Mouse (Mus musculus): ENCODE measurements around the gene Epor. TPM values are rescaled to one million over a fixed set of nuclear protein-coding genes. Genes with fewer than 3 reads are reported as not detected.
A peak's percentile ranks its signal among the peaks of the same experiment; 100 is the strongest.

Epor gene
- polyA plus RNA-seq, 1 experiment from 2014 or later: 6.4 TPM

DNA sequence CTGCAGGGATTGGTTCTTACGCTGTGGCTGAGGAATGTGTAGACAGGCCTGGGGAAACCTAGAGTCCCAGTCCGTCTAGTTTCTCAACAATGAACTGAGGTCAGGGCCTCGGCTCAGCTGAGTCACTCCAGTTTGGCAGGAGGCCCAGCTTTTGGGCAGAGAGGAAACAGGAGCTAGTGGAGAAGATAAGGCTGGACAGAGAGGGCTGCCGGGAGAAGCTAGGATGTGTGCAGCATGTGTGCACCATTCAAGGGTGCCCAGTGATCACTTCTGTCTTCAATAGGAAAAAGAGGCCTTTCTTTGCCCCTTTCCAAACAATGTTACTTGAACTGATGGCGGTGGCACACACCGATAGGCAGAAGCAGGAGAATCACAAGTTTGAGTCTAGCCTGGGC is 39.2 kb downstream of the Epor start:
- H3K36me3 ChIP-seq (ENCODE audit: control insufficient read depth, insufficient read depth, low read length): peaks cover 3% of the 10 kb centered on the region; the same call in 1 of the 2 replicates
- H3K4me3 ChIP-seq (ENCODE audit: low read length): no peak overlapping the region
- no peak overlapping the region for H3K27ac ChIP-seq (ENCODE audit: low read length)
- H3K4me1 ChIP-seq (ENCODE audit: control insufficient read depth, insufficient read depth, low read length): peaks cover 8% of the 10 kb centered on the region
- 52% methylated on average over 6 of the region's 6 CpGs for WGBS
- peak; percentile 36 for ATAC-seq
- H3K9ac ChIP-seq (ENCODE audit: low read depth, low read length): 0 out of 2 replicates have a peak overlapping the region, but pooled peaks have one; percentile 8
- H3K9me3 ChIP-seq (ENCODE audit: control insufficient read depth, low read length): no peaks in the 10 kb centered on the region
- H3K4me2 ChIP-seq (ENCODE audit: low read depth, low read length): no peak overlapping the region
- H3K27me3 ChIP-seq (replicated peaks; ENCODE audit: control insufficient read depth, insufficient read depth, low read length): no peaks in the 10 kb centered on the region

DNA sequence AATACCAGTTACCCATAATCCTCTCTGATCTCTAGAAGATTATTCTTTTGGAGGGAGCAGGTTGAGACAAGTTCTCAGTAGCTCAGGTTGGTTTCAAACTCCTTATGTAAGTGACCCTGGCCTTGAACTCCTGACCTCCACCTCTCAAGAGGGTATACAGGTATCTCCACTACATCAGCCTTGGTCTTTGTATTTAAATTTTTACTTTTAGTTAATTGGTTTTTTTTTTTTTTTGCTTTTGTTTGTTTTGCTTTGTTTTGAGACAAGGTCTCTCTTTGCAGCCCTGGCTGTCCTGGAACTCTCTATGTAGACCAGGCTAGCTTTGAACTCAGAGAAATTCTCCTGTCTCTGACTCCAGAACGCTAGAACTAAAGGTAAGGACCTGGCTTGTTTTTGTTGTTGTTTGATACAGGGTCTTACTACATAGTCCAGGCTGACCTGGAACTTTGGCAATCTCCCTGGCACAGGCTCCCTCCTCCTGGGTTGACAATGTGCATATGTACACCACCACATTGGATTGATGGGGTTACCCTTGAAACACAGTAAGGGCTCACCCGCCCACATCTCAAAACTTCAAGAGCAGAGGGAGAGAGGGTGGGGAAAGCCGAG is 39.7 kb downstream of the Epor start:
- Histone ChIP-seq H3K4me1 (ENCODE audit: control insufficient read depth, insufficient read depth, low read length) (peaks cover 8% of the 10 kb centered on the region), H3K4me2 (ENCODE audit: low read depth, low read length) (no peak overlapping the region), H3K9ac (ENCODE audit: low read depth, low read length) (0 out of 2 replicates have a peak overlapping the region, but pooled peaks have one; percentile 8), H3K4me3 (ENCODE audit: low read length) (no peak overlapping the region), H3K36me3 (ENCODE audit: control insufficient read depth, insufficient read depth, low read length) (peaks cover 3% of the 10 kb centered on the region; the same call in 1 of the 2 replicates), H3K27me3 (replicated peaks; ENCODE audit: control insufficient read depth, insufficient read depth, low read length) (no peaks in the 10 kb centered on the region), H3K9me3 (ENCODE audit: control insufficient read depth, low read length) (no peaks in the 10 kb centered on the region), H3K27ac (ENCODE audit: low read length) (no peak overlapping the region)
- WGBS: 52% methylated on average over 3 of the region's 3 CpGs
- no peak for ATAC-seq

DNA sequence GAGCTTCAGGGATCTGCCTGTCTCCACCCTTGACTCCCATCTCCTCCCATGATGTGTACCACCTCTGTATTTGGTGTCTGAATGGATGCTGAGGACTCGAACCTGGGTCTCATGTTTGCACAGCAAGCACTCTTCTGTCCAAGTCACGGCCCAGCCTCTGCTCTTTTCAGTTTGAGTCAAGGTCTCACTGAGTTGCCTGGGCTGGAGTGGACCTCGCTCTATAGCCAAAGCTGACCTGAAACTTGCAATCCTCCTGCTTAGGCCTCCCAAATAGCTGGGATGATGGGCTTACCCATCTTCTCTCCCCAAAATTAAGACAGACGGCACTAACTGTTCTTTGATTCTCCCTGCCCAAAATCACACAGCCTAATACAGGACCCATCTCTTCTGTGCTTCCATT is 40.3 kb downstream of the Epor start:
- peaks cover 3% of the 10 kb centered on the region; the same call in 1 of the 2 replicates for H3K36me3 ChIP-seq (ENCODE audit: control insufficient read depth, insufficient read depth, low read length)
- ATAC-seq: no peak
- H3K4me1 ChIP-seq (ENCODE audit: control insufficient read depth, insufficient read depth, low read length): peaks cover 8% of the 10 kb centered on the region
- no peaks in the 10 kb centered on the region for H3K9me3 ChIP-seq (ENCODE audit: control insufficient read depth, low read length)
- H3K9ac ChIP-seq (ENCODE audit: low read depth, low read length): no peak overlapping the region
- WGBS: 94% methylated on average over 4 of the region's 4 CpGs
- H3K4me2 ChIP-seq (ENCODE audit: low read depth, low read length): no peak overlapping the region
- no peak overlapping the region for H3K4me3 ChIP-seq (ENCODE audit: low read length)
- no peaks in the 10 kb centered on the region for H3K27me3 ChIP-seq (replicated peaks; ENCODE audit: control insufficient read depth, insufficient read depth, low read length)
- no peak overlapping the region for H3K27ac ChIP-seq (ENCODE audit: low read length)

DNA sequence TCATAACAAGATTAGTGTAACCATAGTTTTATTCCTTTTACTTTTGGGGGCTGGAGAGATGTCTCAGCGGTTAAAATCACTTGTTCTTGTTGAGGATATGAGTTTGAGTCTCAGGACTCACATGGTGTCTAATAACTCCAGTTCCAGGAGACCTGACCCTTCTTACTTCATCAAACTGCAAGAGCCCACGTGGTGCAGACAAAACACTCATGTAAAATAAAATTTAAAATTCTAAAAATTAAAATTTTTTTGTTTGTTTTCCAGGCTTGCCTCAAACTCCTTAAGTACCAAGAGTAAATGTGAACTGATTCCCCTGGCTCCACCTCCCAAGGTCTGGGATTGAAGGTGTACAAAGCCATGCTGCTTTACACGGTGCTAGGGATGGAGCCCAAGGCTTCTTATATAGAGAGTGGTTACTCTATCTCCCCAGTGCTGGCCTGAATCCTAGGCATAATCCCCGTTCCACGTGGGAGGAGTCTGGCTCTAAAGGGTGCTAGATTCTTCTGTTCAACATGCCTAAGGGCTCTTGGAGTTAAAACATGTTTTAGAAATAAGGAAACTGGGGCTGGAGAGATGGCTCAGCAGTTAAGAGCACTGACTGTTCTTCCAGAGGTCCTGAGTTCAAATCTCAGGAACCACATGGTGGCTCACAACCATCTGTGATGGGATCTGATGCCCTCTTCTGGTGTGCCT is 44.5 kb downstream of the Epor start:
- H3K27ac ChIP-seq (ENCODE audit: low read length): no peak overlapping the region
- peak overlapping the region; percentile 81 for H3K4me3 ChIP-seq (ENCODE audit: low read length)
- H3K9me3 ChIP-seq (ENCODE audit: control insufficient read depth, low read length): no peaks in the 10 kb centered on the region
- no peaks in the 10 kb centered on the region for H3K27me3 ChIP-seq (replicated peaks; ENCODE audit: control insufficient read depth, insufficient read depth, low read length)
- peak overlapping the region; percentile 97 for H3K4me2 ChIP-seq (ENCODE audit: low read depth, low read length)
- no peak for ATAC-seq
- 20% methylated on average over 5 of the region's 5 CpGs for WGBS
- no peaks in the 10 kb centered on the region for H3K36me3 ChIP-seq (ENCODE audit: control insufficient read depth, insufficient read depth, low read length)
- H3K9ac ChIP-seq (ENCODE audit: low read depth, low read length): no peak overlapping the region
- peaks cover 9% of the 10 kb centered on the region; the same call in 1 of the 2 replicates for H3K4me1 ChIP-seq (ENCODE audit: control insufficient read depth, insufficient read depth, low read length)

DNA sequence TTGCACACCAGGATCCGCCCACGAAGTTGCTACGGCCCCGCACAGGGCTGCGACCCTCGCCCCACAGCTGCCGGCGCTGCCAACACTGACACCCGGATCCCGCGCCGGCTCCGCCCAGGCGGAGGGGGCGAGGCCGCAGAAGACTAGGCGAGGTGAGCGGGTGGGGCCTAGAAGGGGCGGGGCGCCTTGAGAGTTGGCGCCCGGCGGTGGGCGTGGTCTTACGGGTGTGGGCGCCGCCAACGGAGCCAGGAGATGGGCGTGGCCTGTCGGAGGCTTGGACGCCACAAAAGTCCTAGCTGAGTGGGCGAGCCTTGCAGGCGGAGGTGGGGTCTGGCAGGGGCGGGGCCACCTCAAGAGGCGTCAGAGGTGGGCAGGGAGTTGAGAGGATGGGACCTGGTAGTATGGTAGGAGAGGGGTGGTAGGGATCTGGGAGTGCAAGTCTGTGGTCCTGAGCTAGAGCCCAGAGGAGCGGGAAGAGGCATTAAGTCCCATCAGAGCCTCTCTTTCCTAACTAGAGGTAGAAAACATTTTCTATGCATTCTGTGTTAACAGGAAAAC is 45.2 kb downstream of the Epor start, which contains the start of gene Rab3d:
Rab3d (minus strand) TSS at position 158 of the 558 bp plus-strand sequence.
- no peaks in the 10 kb centered on the region for H3K9me3 ChIP-seq (ENCODE audit: control insufficient read depth, low read length)
- H3K4me1 ChIP-seq (ENCODE audit: control insufficient read depth, insufficient read depth, low read length): peaks cover 9% of the 10 kb centered on the region; the same call in 1 of the 2 replicates
- peak; percentile 95 for ATAC-seq
- H3K4me3 ChIP-seq (ENCODE audit: low read length): peak within 1 kb of the TSS; percentile 81
- H3K27me3 ChIP-seq (replicated peaks; ENCODE audit: control insufficient read depth, insufficient read depth, low read length): no peaks in the 10 kb centered on the region
- peak within 1 kb of the TSS; percentile 77 for H3K27ac ChIP-seq (ENCODE audit: low read length)
- no peaks in the 10 kb centered on the region for H3K36me3 ChIP-seq (ENCODE audit: control insufficient read depth, insufficient read depth, low read length)
- under 1% methylated on average over 35 of the region's 36 CpGs for WGBS
- H3K4me2 ChIP-seq (ENCODE audit: low read depth, low read length): peak within 1 kb of the TSS; percentile 97
- H3K9ac ChIP-seq (ENCODE audit: low read depth, low read length): peak within 1 kb of the TSS; percentile 81

DNA sequence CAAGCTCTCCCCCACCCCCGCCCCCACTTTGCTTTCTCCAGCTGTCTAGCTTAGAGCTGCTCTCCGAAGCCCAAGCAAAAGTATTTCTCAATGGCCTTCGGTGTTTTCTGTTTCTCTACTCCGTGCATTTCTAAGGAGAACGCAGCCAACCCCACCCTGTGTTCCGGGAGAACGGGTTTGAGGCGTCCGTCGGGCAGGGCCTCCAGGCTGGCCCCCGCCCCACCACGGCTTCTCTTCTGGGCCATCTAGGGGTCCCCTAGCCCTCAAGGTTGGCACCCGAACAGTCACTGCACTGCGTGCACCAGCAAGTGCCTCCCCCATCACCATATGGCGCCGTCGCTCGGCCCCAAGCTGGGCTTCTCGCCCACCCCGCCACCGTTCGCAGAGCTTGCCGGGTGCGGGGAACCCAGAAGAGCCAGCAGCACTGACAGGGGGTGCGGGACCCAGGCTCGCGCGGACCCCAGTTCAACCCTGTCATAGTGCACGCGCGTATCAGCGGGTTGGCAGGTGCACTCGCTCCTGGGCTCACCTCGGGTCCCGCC is 45.7 kb downstream of the Epor start:
- peak overlapping the region; percentile 77 for H3K27ac ChIP-seq (ENCODE audit: low read length)
- H3K4me1 ChIP-seq (ENCODE audit: control insufficient read depth, insufficient read depth, low read length): peaks cover 9% of the 10 kb centered on the region; the same call in 1 of the 2 replicates
- peak overlapping the region; percentile 81 for H3K9ac ChIP-seq (ENCODE audit: low read depth, low read length)
- peak overlapping the region; percentile 97 for H3K4me2 ChIP-seq (ENCODE audit: low read depth, low read length)
- WGBS: 2% methylated on average over 35 of the region's 35 CpGs
- 0 out of 2 replicates have a peak, but pooled peaks cover 2% of the 10 kb centered on the region for H3K36me3 ChIP-seq (ENCODE audit: control insufficient read depth, insufficient read depth, low read length)
- H3K9me3 ChIP-seq (ENCODE audit: control insufficient read depth, low read length): no peaks in the 10 kb centered on the region
- H3K27me3 ChIP-seq (replicated peaks; ENCODE audit: control insufficient read depth, insufficient read depth, low read length): no peaks in the 10 kb centered on the region
- ATAC-seq: peak; percentile 58
- peak overlapping the region; percentile 81 for H3K4me3 ChIP-seq (ENCODE audit: low read length)

DNA sequence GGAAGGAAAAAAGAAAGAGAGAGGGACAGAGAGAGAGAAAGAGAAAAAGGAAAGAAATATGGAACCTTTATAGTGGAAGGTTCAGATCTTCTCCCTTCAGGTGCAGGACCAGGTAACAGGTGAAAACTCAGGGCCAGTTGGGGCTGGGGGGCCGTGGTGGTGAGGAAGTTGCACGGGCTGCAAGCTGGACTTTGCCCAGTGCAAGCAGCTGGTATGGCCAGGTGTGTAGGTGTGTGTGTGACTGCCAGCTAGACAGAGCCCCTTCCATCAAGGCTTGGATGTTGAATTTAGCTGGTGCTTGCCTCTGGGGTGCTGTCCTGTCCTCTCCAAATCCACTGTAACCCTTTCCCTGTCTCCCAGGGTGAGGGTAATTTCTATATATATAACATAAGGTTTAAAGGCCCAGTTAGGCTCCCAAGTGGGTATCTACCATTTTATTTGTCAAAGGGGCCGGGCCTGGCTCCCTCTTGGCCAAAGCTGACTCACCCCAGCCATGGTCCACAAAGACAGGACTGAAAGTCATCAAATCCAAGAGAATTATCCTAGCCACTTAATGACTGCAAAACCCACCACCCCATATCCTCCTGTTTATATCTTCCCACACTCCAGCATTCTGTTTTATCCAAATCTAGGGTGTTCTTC is 46.3 kb downstream of the Epor start:
- ATAC-seq: peak; percentile 51
- whole genome bisulfite sequencing: 45% methylated on average over 3 of the region's 3 CpGs
- Histone ChIP-seq H3K4me2 (ENCODE audit: low read depth, low read length) (peak overlapping the region; percentile 97), H3K27me3 (replicated peaks; ENCODE audit: control insufficient read depth, insufficient read depth, low read length) (no peaks in the 10 kb centered on the region), H3K9me3 (ENCODE audit: control insufficient read depth, low read length) (no peaks in the 10 kb centered on the region), H3K36me3 (ENCODE audit: control insufficient read depth, insufficient read depth, low read length) (0 out of 2 replicates have a peak, but pooled peaks cover 2% of the 10 kb centered on the region), H3K4me3 (ENCODE audit: low read length) (peak overlapping the region; percentile 81), H3K27ac (ENCODE audit: low read length) (peak overlapping the region; percentile 77), H3K9ac (ENCODE audit: low read depth, low read length) (peak overlapping the region; percentile 81), H3K4me1 (ENCODE audit: control insufficient read depth, insufficient read depth, low read length) (peaks cover 9% of the 10 kb centered on the region; the same call in 1 of the 2 replicates)

DNA sequence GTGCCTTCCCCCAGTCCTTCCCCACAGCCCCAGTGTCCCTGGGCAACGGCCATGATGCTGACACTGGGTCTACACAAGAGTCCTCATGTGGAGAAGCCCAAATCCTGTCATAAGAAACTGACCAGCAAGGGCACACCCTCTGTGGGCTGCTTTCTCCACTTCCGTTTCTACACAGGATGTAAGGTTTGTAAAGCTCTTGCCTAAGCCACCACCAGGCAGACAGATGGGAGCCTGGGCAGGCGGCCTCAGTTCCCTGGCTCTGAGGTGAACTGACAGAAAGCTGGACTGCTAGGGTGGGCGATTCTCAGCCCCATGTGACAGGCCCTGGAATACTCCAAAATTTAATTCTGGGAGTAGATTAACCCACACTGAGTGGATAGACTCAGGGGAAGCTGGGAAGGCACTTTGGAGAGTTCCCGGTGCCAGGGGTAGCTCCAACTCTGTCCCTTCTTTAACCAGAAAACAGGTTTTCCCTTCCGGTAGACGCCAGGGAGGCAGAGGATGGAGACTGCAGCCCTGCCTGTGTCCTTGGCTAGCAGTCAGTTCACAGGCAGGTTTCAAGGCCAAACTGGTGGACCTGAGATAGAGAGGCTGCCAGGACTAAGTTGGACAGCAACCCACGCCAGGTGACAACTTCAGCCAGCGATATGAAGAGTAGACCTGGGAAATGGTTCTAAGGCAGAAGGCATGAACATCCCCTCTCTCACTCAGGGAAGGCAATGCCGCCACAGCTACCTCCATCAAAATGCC is 53.7 kb downstream of the Epor start:
- no peak overlapping the region for H3K4me3 ChIP-seq (ENCODE audit: low read length)
- H3K9me3 ChIP-seq (ENCODE audit: control insufficient read depth, low read length): no peaks in the 10 kb centered on the region
- no peak for ATAC-seq
- H3K4me2 ChIP-seq (ENCODE audit: low read depth, low read length): no peak overlapping the region
- 0 out of 2 replicates have a peak, but pooled peaks cover 2% of the 10 kb centered on the region for H3K36me3 ChIP-seq (ENCODE audit: control insufficient read depth, insufficient read depth, low read length)
- no peaks in the 10 kb centered on the region for H3K4me1 ChIP-seq (ENCODE audit: control insufficient read depth, insufficient read depth, low read length)
- H3K27ac ChIP-seq (ENCODE audit: low read length): no peak overlapping the region
- H3K27me3 ChIP-seq (replicated peaks; ENCODE audit: control insufficient read depth, insufficient read depth, low read length): no peaks in the 10 kb centered on the region
- no peak overlapping the region for H3K9ac ChIP-seq (ENCODE audit: low read depth, low read length)
- 78% methylated on average over 10 of the region's 10 CpGs for WGBS
